Mouse (Mus musculus): ENCODE measurements at regions not wholly inside any gene's neighbourhood (a gene's known extent, or its start where the extent isn't known, plus 50 kb on each side); places are given as distances from the start of the nearest gene placed in this dataset.

DNA sequence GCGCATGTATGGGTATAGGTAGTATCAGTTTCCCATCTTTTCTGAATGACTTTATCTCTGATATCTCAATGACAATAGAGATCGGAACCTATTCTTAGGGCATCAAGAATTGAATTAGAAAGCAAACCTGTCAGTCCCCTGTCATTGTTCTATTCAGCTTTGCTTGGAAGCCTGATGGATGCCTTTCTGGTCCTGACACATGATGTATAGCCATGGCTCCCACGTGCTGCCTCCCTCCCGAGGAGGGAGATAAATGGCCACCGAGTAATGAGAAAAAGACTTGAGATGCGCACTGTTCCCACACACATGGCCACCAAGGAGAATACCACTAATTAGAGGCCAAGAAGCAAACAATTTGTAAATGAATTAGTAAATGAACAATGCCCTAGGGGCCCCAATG lies 261.8 kb upstream of the Adgrl2 start:
- TF ChIP-seq EP300 (IDR thresholded peaks at IDR 0.05; ENCODE audit: insufficient read depth, low read depth, low read length) (no peak), POLR2A (IDR thresholded peaks at IDR 0.05; ENCODE audit: insufficient read depth, low read length) (no peak), CTCF (IDR thresholded peaks at IDR 0.05; ENCODE audit: low read depth, low read length) (no peak)
- Histone ChIP-seq H3K36me3 (ENCODE audit: control insufficient read depth, insufficient read depth, low read length, poor library complexity, severe bottlenecking) (no peaks in the 10 kb centered on the region), H3K9ac (ENCODE audit: low read depth, poor library complexity, severe bottlenecking) (no peak overlapping the region), H3K9me3 (replicated peaks; ENCODE audit: control insufficient read depth, insufficient read depth, low read length, poor library complexity, severe bottlenecking) (no peaks in the 10 kb centered on the region), H3K27me3 (ENCODE audit: control insufficient read depth, insufficient read depth, low read length, poor library complexity, severe bottlenecking) (no peaks in the 10 kb centered on the region), H3K27ac (ENCODE audit: insufficient read depth, low read length) (no peak overlapping the region), H3K4me3 (ENCODE audit: low read depth, low read length) (no peak overlapping the region), H3K4me1 (ENCODE audit: control insufficient read depth, insufficient read depth, low read length) (peaks cover 3% of the 10 kb centered on the region)

DNA sequence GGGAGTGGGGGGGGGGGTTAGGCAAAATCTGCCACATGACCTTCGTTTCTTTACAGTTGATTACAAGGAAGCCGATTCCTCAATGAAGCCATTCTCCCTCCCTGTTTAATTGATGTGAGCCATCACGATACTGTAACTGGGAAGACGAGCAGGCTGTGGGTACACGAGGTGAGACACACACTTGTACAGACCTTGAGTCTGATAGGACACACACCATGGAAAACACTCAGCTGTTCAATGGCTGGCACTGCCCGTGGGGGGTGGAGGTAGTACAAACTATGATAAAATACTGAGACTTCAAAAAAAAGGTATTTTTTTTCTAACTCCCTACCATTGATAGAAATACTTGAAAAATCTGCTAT lies 257.3 kb upstream of the Adgrl2 start:
- TF ChIP-seq EP300 (IDR thresholded peaks at IDR 0.05; ENCODE audit: insufficient read depth, low read depth, low read length) (no peak), POLR2A (IDR thresholded peaks at IDR 0.05; ENCODE audit: insufficient read depth, low read length) (no peak), CTCF (IDR thresholded peaks at IDR 0.05; ENCODE audit: low read depth, low read length) (no peak)
- H3K36me3 ChIP-seq (ENCODE audit: control insufficient read depth, insufficient read depth, low read length, poor library complexity, severe bottlenecking), result no peaks in the 10 kb centered on the region

GRCm38 (mm10) chr3:149246935-149247625 lies 256.7 kb upstream of the Adgrl2 start:
- H3K4me1 ChIP-seq (ENCODE audit: control insufficient read depth, insufficient read depth, low read length), result no peaks in the 10 kb centered on the region
- no peak overlapping the region for H3K4me3 ChIP-seq (ENCODE audit: low read depth, low read length)
- no peak overlapping the region for H3K9ac ChIP-seq (ENCODE audit: low read depth, poor library complexity, severe bottlenecking)
- TF ChIP-seq CTCF (IDR thresholded peaks at IDR 0.05; ENCODE audit: low read depth, low read length), result no peak
- no peak for TF ChIP-seq EP300 (IDR thresholded peaks at IDR 0.05; ENCODE audit: insufficient read depth, low read depth, low read length)
- TF ChIP-seq POLR2A (IDR thresholded peaks at IDR 0.05; ENCODE audit: insufficient read depth, low read length), result no peak
- no peak overlapping the region for H3K27ac ChIP-seq (ENCODE audit: insufficient read depth, low read length)
- H3K9me3 ChIP-seq (replicated peaks; ENCODE audit: control insufficient read depth, insufficient read depth, low read length, poor library complexity, severe bottlenecking), result no peaks in the 10 kb centered on the region
- H3K36me3 ChIP-seq (ENCODE audit: control insufficient read depth, insufficient read depth, low read length, poor library complexity, severe bottlenecking), result no peaks in the 10 kb centered on the region
- no peaks in the 10 kb centered on the region; the same call in 1 of the 2 replicates for H3K27me3 ChIP-seq (ENCODE audit: control insufficient read depth, insufficient read depth, low read length, poor library complexity, severe bottlenecking)

More for the DNA sequence above, 257.3 kb upstream of the Adgrl2 start:
- H3K27me3 ChIP-seq (ENCODE audit: control insufficient read depth, insufficient read depth, low read length, poor library complexity, severe bottlenecking), result no peaks in the 10 kb centered on the region; the same call in 1 of the 2 replicates
- H3K9me3 ChIP-seq (replicated peaks; ENCODE audit: control insufficient read depth, insufficient read depth, low read length, poor library complexity, severe bottlenecking), result no peaks in the 10 kb centered on the region
- H3K4me3 ChIP-seq (ENCODE audit: low read depth, low read length), result no peak overlapping the region
- H3K9ac ChIP-seq (ENCODE audit: low read depth, poor library complexity, severe bottlenecking), result no peak overlapping the region
- peaks cover 2% of the 10 kb centered on the region for H3K4me1 ChIP-seq (ENCODE audit: control insufficient read depth, insufficient read depth, low read length)
- no peak overlapping the region for H3K27ac ChIP-seq (ENCODE audit: insufficient read depth, low read length)

DNA sequence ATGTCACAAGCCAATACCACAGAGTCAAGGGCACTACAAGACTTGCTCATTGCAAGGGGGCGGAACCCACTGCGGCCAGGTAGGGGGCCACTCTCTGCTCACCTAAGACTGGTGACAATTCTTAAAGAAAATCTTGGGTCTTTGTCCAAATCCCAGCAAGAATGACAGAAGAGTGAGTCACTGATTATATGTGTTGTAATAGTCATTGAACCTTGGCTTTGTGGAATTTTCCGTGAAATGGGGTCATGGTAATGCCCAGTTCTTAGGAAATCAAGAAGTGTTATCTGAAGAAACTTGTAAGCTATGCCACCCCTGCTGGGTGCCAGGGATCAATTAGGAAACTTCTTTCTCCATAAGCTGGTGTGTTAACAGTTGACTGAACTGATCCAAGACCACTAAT lies 249.3 kb upstream of the Adgrl2 start:
- Histone ChIP-seq H3K9ac (ENCODE audit: low read depth, poor library complexity, severe bottlenecking) (no peak overlapping the region), H3K27me3 (ENCODE audit: control insufficient read depth, insufficient read depth, low read length, poor library complexity, severe bottlenecking) (no peaks in the 10 kb centered on the region; the same call in 1 of the 2 replicates), H3K4me3 (ENCODE audit: low read depth, low read length) (no peak overlapping the region), H3K4me1 (ENCODE audit: control insufficient read depth, insufficient read depth, low read length) (no peaks in the 10 kb centered on the region), H3K36me3 (ENCODE audit: control insufficient read depth, insufficient read depth, low read length, poor library complexity, severe bottlenecking) (no peaks in the 10 kb centered on the region), H3K9me3 (replicated peaks; ENCODE audit: control insufficient read depth, insufficient read depth, low read length, poor library complexity, severe bottlenecking) (no peaks in the 10 kb centered on the region; the same call in 1 of the 2 replicates), H3K27ac (ENCODE audit: insufficient read depth, low read length) (no peak overlapping the region)
- no peak for TF ChIP-seq POLR2A (IDR thresholded peaks at IDR 0.05; ENCODE audit: insufficient read depth, low read length)
- TF ChIP-seq EP300 (IDR thresholded peaks at IDR 0.05; ENCODE audit: insufficient read depth, low read depth, low read length), result no peak
- no peak for TF ChIP-seq CTCF (IDR thresholded peaks at IDR 0.05; ENCODE audit: low read depth, low read length)

GRCm38 (mm10) chr3:149238076-149238475 lies 247.7 kb upstream of the Adgrl2 start:
- no peak overlapping the region for H3K4me3 ChIP-seq (ENCODE audit: low read depth, low read length)
- no peaks in the 10 kb centered on the region for H3K27me3 ChIP-seq (ENCODE audit: control insufficient read depth, insufficient read depth, low read length, poor library complexity, severe bottlenecking)
- H3K36me3 ChIP-seq (ENCODE audit: control insufficient read depth, insufficient read depth, low read length, poor library complexity, severe bottlenecking), result no peaks in the 10 kb centered on the region
- H3K9me3 ChIP-seq (replicated peaks; ENCODE audit: control insufficient read depth, insufficient read depth, low read length, poor library complexity, severe bottlenecking), result no peaks in the 10 kb centered on the region; the same call in 1 of the 2 replicates
- TF ChIP-seq POLR2A (IDR thresholded peaks at IDR 0.05; ENCODE audit: insufficient read depth, low read length) (no peak), EP300 (IDR thresholded peaks at IDR 0.05; ENCODE audit: insufficient read depth, low read depth, low read length) (no peak), CTCF (IDR thresholded peaks at IDR 0.05; ENCODE audit: low read depth, low read length) (no peak)
- H3K27ac ChIP-seq (ENCODE audit: insufficient read depth, low read length), result no peak overlapping the region
- no peaks in the 10 kb centered on the region for H3K4me1 ChIP-seq (ENCODE audit: control insufficient read depth, insufficient read depth, low read length)
- no peak overlapping the region for H3K9ac ChIP-seq (ENCODE audit: low read depth, poor library complexity, severe bottlenecking)

GRCm38 (mm10) chr3:149235183-149235582 lies 244.8 kb upstream of the Adgrl2 start:
- Histone ChIP-seq H3K9ac (ENCODE audit: low read depth, poor library complexity, severe bottlenecking) (no peak overlapping the region), H3K4me3 (ENCODE audit: low read depth, low read length) (no peak overlapping the region), H3K27me3 (ENCODE audit: control insufficient read depth, insufficient read depth, low read length, poor library complexity, severe bottlenecking) (no peaks in the 10 kb centered on the region), H3K4me1 (ENCODE audit: control insufficient read depth, insufficient read depth, low read length) (no peaks in the 10 kb centered on the region), H3K36me3 (ENCODE audit: control insufficient read depth, insufficient read depth, low read length, poor library complexity, severe bottlenecking) (no peaks in the 10 kb centered on the region), H3K9me3 (replicated peaks; ENCODE audit: control insufficient read depth, insufficient read depth, low read length, poor library complexity, severe bottlenecking) (no peaks in the 10 kb centered on the region), H3K27ac (ENCODE audit: insufficient read depth, low read length) (no peak overlapping the region)
- TF ChIP-seq POLR2A (IDR thresholded peaks at IDR 0.05; ENCODE audit: insufficient read depth, low read length), result no peak
- no peak for TF ChIP-seq CTCF (IDR thresholded peaks at IDR 0.05; ENCODE audit: low read depth, low read length)
- TF ChIP-seq EP300 (IDR thresholded peaks at IDR 0.05; ENCODE audit: insufficient read depth, low read depth, low read length), result no peak
